Mouse (Mus musculus): ENCODE data around the gene Aldh5a1. TPM values are rescaled to one million over a fixed set of nuclear protein-coding genes. Genes with fewer than 3 reads are reported as not detected.

Aldh5a1 gene
- polyA plus RNA-seq, 1 experiment from 2014 or later = 3.5 TPM

DNA sequence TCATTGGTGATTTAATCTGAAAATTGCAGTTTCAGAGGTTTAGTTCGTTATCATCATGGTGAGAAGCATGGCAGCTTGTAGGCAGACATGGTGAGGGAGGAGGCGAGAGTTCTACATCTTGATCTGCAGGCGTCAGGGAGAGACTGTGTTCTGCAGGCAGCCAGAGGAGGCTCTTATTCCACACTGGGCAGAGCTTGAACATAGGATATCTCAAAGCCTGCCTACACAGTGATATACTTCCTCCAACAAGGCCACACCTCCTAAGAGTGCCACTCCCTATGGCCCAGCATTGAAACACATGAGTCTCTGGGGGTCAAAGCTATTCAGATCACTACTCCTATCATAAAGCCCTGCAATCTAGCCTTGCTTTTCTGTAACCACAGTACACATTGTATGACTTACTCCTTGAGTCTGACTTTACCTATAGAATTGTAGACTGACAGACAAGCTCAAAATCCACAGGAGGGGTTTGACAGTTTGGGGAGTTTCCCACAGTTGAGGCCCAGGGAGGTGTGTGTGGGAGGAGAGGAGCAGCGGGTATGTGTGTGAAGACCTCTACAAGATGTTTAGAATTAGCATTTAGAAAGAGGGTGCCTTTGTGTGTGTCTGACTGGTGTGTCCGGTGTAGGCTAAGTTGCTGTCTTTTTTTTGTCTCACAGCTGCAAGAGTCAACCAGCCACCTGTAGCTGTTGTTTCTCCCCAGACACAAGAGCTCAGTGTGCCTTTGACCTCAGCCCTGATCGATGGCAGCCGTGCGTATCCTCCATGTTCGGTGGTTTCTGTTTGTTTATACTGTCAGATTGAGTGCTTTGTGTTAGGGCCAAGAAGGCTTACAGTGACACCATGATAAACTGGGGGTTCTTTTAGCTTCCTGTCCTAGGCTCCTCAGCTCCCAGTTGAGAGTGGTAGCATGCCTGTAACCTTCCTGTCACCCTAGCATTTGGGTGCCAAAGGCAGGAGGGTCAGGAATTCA is 70.7 kb downstream of the Aldh5a1 start:
- no peak overlapping the region for H3K4me2 ChIP-seq
- no peak overlapping the region for H3K27ac ChIP-seq (replicated peaks)
- H3K36me3 ChIP-seq (replicated peaks) = no peaks in the 10 kb centered on the region
- H3K27me3 ChIP-seq = no peaks in the 10 kb centered on the region
- 58% methylated on average over 9 of the region's 9 CpGs for WGBS (ENCODE audit: insufficient replicate concordance)
- no peaks in the 10 kb centered on the region for H3K9me3 ChIP-seq (replicated peaks)
- no peaks in the 10 kb centered on the region; the same call in 1 of the 2 replicates for H3K4me1 ChIP-seq (replicated peaks)
- no peak overlapping the region for H3K4me3 ChIP-seq (replicated peaks)
- H3K9ac ChIP-seq = no peak overlapping the region
- no peak for ATAC-seq (ENCODE audit: insufficient read depth)

DNA sequence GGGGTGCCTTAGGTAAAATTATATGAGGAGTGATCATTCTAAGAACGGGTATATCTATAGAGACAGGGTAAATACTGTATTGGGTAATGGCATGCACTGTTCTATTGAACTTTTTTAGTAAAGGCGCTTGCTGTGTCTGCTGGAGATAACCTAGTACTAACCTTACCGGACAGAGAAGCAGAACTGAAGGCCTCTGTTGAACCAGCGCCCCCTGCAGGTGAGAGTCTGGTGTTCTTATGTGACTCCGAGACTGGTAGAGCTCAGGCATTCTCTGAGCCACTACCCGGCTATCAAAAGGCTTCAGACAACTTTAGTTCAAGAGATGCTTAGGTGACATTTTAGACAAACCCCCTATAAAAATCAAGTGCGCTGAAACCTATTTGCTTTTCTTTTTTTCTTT is 74.9 kb downstream of the Aldh5a1 start:
- no peak overlapping the region for H3K9ac ChIP-seq
- H3K36me3 ChIP-seq (replicated peaks) = no peaks in the 10 kb centered on the region
- H3K4me1 ChIP-seq (replicated peaks) = no peaks in the 10 kb centered on the region; the same call in 1 of the 2 replicates
- ATAC-seq (ENCODE audit: insufficient read depth) = no peak
- no peaks in the 10 kb centered on the region for H3K27me3 ChIP-seq
- no peak overlapping the region for H3K27ac ChIP-seq (replicated peaks)
- H3K4me2 ChIP-seq = no peak overlapping the region
- H3K4me3 ChIP-seq (replicated peaks) = no peak overlapping the region
- H3K9me3 ChIP-seq (replicated peaks) = no peaks in the 10 kb centered on the region
- 48% methylated on average over 7 of the region's 7 CpGs for WGBS (ENCODE audit: insufficient replicate concordance)

DNA sequence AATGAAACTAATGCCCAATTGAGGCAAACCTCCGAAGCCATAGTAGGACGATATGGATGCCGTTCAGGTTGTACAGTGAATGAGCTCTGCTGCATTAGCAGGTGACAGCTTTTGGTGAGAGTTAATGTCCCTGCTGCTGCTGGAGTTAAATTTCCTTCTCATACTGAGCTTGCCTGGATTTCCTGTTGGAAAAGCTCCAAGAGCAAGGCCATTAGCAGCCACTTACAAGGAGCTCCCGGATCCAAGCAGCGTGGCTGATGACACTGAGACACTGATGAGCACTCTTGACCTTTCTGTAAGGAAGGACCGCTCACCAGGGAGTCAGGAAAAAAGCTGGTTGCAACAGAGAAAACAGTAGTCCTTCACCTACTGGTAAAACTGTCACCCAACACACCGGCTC is 75.4 kb downstream of the Aldh5a1 start:
- no peak overlapping the region for H3K4me2 ChIP-seq
- H3K27me3 ChIP-seq = no peaks in the 10 kb centered on the region
- no peaks in the 10 kb centered on the region for H3K36me3 ChIP-seq (replicated peaks)
- WGBS (ENCODE audit: insufficient replicate concordance) = 72% methylated on average over 7 of the region's 7 CpGs
- H3K4me3 ChIP-seq (replicated peaks) = no peak overlapping the region
- no peak overlapping the region for H3K27ac ChIP-seq (replicated peaks)
- no peaks in the 10 kb centered on the region for H3K9me3 ChIP-seq (replicated peaks)
- H3K9ac ChIP-seq = no peak overlapping the region
- no peaks in the 10 kb centered on the region; the same call in 1 of the 2 replicates for H3K4me1 ChIP-seq (replicated peaks)
- ATAC-seq (ENCODE audit: insufficient read depth) = no peak

DNA sequence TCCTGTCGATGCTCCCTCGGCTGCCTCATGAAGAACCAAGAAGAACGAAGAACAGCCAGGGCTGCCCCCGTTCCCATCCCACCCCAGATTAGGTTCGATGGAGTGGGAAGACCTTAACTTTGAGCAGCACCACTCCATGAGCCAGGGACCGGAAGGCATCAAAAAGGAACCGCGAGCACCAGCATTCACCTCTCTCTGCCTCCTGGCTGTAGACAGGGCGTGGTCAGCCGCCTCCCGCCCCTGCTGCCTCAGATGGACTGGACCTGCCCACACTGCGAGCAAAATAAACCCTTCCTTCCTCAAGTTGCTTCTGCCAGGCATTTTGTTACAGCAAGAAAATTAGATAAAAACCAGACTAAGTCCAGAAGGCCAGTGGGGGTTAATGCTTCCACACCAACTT is 76.4 kb downstream of the Aldh5a1 start:
- ATAC-seq (ENCODE audit: insufficient read depth) = no peak
- H3K27ac ChIP-seq (replicated peaks) = no peak overlapping the region

DNA sequence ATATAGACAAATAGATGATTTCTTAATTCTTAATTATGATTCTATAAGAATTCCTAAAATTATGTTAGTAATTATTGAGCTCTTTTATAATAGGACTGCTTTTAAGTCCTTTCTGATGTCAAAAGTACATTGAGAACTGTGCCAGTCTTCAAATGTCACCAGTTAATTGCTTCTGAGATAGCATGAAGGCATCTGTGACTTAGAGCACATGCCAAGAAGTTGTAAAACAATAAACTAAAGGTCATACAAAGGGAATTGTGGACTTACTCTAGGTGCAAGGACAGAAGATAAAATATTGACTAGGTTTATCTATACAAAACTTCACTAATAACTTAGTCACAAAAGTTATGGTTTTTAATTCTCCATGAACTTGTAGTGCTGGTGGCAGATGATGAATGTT is 78.3 kb downstream of the Aldh5a1 start:
- H3K36me3 ChIP-seq (replicated peaks) = no peaks in the 10 kb centered on the region
- H3K4me3 ChIP-seq (replicated peaks) = no peak overlapping the region
- no peaks in the 10 kb centered on the region for H3K4me1 ChIP-seq (replicated peaks)
- H3K9ac ChIP-seq = no peak overlapping the region
- no peak for ATAC-seq (ENCODE audit: insufficient read depth)
- no peak overlapping the region for H3K27ac ChIP-seq (replicated peaks)
- no peaks in the 10 kb centered on the region for H3K9me3 ChIP-seq (replicated peaks)
- no peaks in the 10 kb centered on the region for H3K27me3 ChIP-seq
- H3K4me2 ChIP-seq = no peak overlapping the region

More for the DNA sequence above, 76.4 kb downstream of the Aldh5a1 start:
- Histone ChIP-seq H3K9ac (no peak overlapping the region), H3K27me3 (no peaks in the 10 kb centered on the region), H3K4me1 (replicated peaks) (no peaks in the 10 kb centered on the region), H3K4me2 (no peak overlapping the region), H3K4me3 (replicated peaks) (no peak overlapping the region), H3K9me3 (replicated peaks) (no peaks in the 10 kb centered on the region), H3K36me3 (replicated peaks) (no peaks in the 10 kb centered on the region)
- 46% methylated on average over 12 of the region's 12 CpGs for WGBS (ENCODE audit: insufficient replicate concordance)

Other genes starting within 250 kb of the Aldh5a1 start
- not detected in 2 replicates for gene Armh2, start 196.4 kb downstream of the Aldh5a1 start, polyA plus RNA-seq (2015; fragmentation: Nextera tagmentation; extraction: Ambion mirVana)
- 95.4 and 113 TPM in 2 replicates for gene Gmnn, start 175.7 kb downstream of the Aldh5a1 start, polyA plus RNA-seq (2015; fragmentation: Nextera tagmentation; extraction: Ambion mirVana)
- gene BC005537, start 136.0 kb downstream of the Aldh5a1 start, polyA plus RNA-seq (2015; fragmentation: Nextera tagmentation; extraction: Ambion mirVana) = 8.3 and 11.3 TPM in 2 replicates
- gene Acot13, start 106.1 kb downstream of the Aldh5a1 start, polyA plus RNA-seq (2015; fragmentation: Nextera tagmentation; extraction: Ambion mirVana) = 50.0 and 55.1 TPM in 2 replicates
- gene Tdp2, start 106.0 kb downstream of the Aldh5a1 start, polyA plus RNA-seq (2015; fragmentation: Nextera tagmentation; extraction: Ambion mirVana) = 20.4 and 23.2 TPM in 2 replicates
- 0.13 and 0.15 TPM in 2 replicates for gene D130043K22Rik, start 92.5 kb downstream of the Aldh5a1 start, polyA plus RNA-seq (2015; fragmentation: Nextera tagmentation; extraction: Ambion mirVana)
- 11.7 and 17.2 TPM in 2 replicates for gene Gpld1, start 5.5 kb upstream of the Aldh5a1 start, polyA plus RNA-seq (2015; fragmentation: Nextera tagmentation; extraction: Ambion mirVana)
- gene Mrs2, start 82.7 kb upstream of the Aldh5a1 start, polyA plus RNA-seq (2015; fragmentation: Nextera tagmentation; extraction: Ambion mirVana) = 7.8 and 8.4 TPM in 2 replicates
- 0.09 and 0.78 TPM in 2 replicates for gene Dcdc2a, start 118.3 kb upstream of the Aldh5a1 start, polyA plus RNA-seq (2015; fragmentation: Nextera tagmentation; extraction: Ambion mirVana)

All from liver, embryonic 15.5 days (tissue).